Mouse (Mus musculus): ENCODE data around the gene Sel1l3.

GRCm38 (mm10) chr5:53209773-53210172 is 4.0 kb downstream of the Sel1l3 start:
- TF ChIP-seq POLR2A (IDR thresholded peaks at IDR 0.05; ENCODE audit: insufficient read depth, low read depth, low read length) = no peak
- TF ChIP-seq CTCF (IDR thresholded peaks at IDR 0.05) = no peak
